Mouse (Mus musculus) left cerebral cortex, adult 8-10 months (tissue): ENCODE data around the gene Fam124a. TPM values are rescaled to one million over a fixed set of nuclear protein-coding genes. Genes with fewer than 3 reads are reported as not detected.

Experiments
- DNase-seq, 2 experiments: peaks; one replicate each; pipeline ENCODE4 v3.0.0; 2022; ENCODE audit warnings: low spot score in 2 of 2
- total RNA-seq, 4 experiments: library from RNA; stranded (reverse); gene quantifications; 2 replicates each; pipeline ENCODE4 v1.2.4; 2022

The Fam124a gene
- total RNA-seq, 4 experiments from 2014 or later: 15.4 to 23.0 (median 19.9) TPM

DNA sequence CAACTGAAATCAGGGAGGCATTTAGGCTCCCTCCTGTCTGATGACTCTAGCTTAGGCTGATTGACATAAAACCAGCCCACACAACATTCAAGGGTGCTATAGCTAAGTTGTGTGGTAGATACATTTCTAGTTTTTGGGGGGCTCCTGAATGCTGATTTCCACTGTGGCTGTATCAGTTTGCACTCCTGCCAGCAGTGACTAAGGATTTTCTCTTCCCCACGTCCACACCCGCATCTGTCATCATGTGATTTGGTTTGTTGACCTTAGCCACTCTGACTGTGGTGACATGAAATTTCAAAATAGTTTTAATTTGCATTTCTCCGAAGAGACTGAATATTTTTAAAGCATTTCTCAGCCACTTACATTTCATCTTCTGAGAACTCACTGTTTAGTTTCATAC is 101.9 kb downstream of the Fam124a start:
- DNase-seq: no peak

Other genes starting within 250 kb of the Fam124a start
- gene Gucy1b2, start 99.4 kb upstream of the Fam124a start, total RNA-seq: under 1 TPM in 3 of 4 experiments, not detected in 1; 0.11 to 0.28 (median 0.19) TPM
- gene Gm4131, start 11.2 kb downstream of the Fam124a start, total RNA-seq: not detected
- gene Serpine3, start 107.9 kb downstream of the Fam124a start, total RNA-seq: not detected
- gene Ints6, start 205.4 kb downstream of the Fam124a start, total RNA-seq: 10 to 100 TPM; 31.2 to 45.7 (median 41.1) TPM